Mouse (Mus musculus) myocyte (in vitro differentiated cells): ENCODE results near the gene Reg4. TPM values are rescaled to one million over a fixed set of nuclear protein-coding genes. Genes with fewer than 3 reads are reported as not detected.

Experiments
- H3K27me3 ChIP-seq: one replicate; pipeline ENCODE4 v1.6.1; 2011; ENCODE audit not compliant: control insufficient read depth, insufficient read depth, insufficient read length
- H3K36me3 ChIP-seq: one replicate; pipeline ENCODE4 v1.6.1; 2011; ENCODE audit not compliant: control insufficient read depth, insufficient read depth
- H3K4me2 ChIP-seq: one replicate; pipeline ENCODE4 v1.6.1; 2011; ENCODE audit warnings: low read depth, control low read depth
- H3K4me3 ChIP-seq: one replicate; pipeline ENCODE4 v1.5.1; 2011; ENCODE audit warnings: mild to moderate bottlenecking, control low read depth, moderate library complexity
- H3K79me2 ChIP-seq: one replicate; pipeline ENCODE4 v1.6.1; 2011; ENCODE audit not compliant: control insufficient read depth, insufficient read depth
- H3ac ChIP-seq: one replicate; pipeline ENCODE4 v1.6.1; 2011; ENCODE audit not compliant: control insufficient read depth, insufficient read length
- CEBPB ChIP-seq: IDR thresholded peaks from 2 replicates; pipeline ENCODE4 v1.6.1; 2011; ENCODE audit warnings: mild to moderate bottlenecking, moderate library complexity; ENCODE audit not compliant: poor library complexity, insufficient read depth, severe bottlenecking
- E2F4 ChIP-seq: IDR thresholded peaks from one replicate; pipeline ENCODE4 v1.6.1; 2011; ENCODE audit warnings: mild to moderate bottlenecking, control low read depth, moderate library complexity; ENCODE audit not compliant: insufficient read depth
- MAX ChIP-seq: IDR thresholded peaks from one replicate; pipeline ENCODE4 v1.6.1; 2011; ENCODE audit warnings: low read depth, mild to moderate bottlenecking, control low read depth
- MYOD1 ChIP-seq, 3 experiments: IDR thresholded peaks; one replicate each; pipeline ENCODE4 v1.6.1; 2011; ENCODE audit warnings: control low read depth in 2 of 3, low read depth in 2 of 3, mild to moderate bottlenecking in 2 of 3, moderate library complexity in 1 of 3; ENCODE audit not compliant: insufficient read length in 2 of 3, control insufficient read depth in 1 of 3
- MYOG ChIP-seq, 3 experiments: IDR thresholded peaks; one replicate each; pipeline ENCODE4 v1.6.1; 2011; ENCODE audit warnings: control low read depth in 2 of 3, low read depth in 2 of 3, mild to moderate bottlenecking in 2 of 3; ENCODE audit not compliant: insufficient read length in 2 of 3, control insufficient read depth in 1 of 3, insufficient read depth in 1 of 3
- POLR2A ChIP-seq: IDR thresholded peaks from one replicate; pipeline ENCODE4 v1.6.1; 2011; ENCODE audit warnings: low read depth, mild to moderate bottlenecking, control low read depth, moderate library complexity; ENCODE audit not compliant: insufficient read length
- POLR2AphosphoS2 ChIP-seq: IDR thresholded peaks from one replicate; pipeline ENCODE4 v1.6.1; 2011; ENCODE audit warnings: low read depth, control low read depth; ENCODE audit not compliant: insufficient read length
- REST ChIP-seq: IDR thresholded peaks from one replicate; pipeline ENCODE4 v1.6.1; 2011; ENCODE audit warnings: mild to moderate bottlenecking, control low read depth, moderate library complexity; ENCODE audit not compliant: insufficient read depth, insufficient read length
- SRF ChIP-seq: IDR thresholded peaks from one replicate; pipeline ENCODE4 v1.6.1; 2011; ENCODE audit warnings: low read depth; ENCODE audit not compliant: control insufficient read depth, insufficient read length
- TCF12 ChIP-seq: IDR thresholded peaks from one replicate; pipeline ENCODE4 v1.6.1; 2011; ENCODE audit warnings: mild to moderate bottlenecking, control low read depth; ENCODE audit not compliant: poor library complexity, insufficient read depth, severe bottlenecking
- TCF3 ChIP-seq: IDR thresholded peaks from one replicate; pipeline ENCODE4 v1.6.1; 2011; ENCODE audit warnings: low read depth, control low read depth; ENCODE audit not compliant: insufficient read length
- USF1 ChIP-seq: IDR thresholded peaks from one replicate; pipeline ENCODE4 v1.6.1; 2011; ENCODE audit warnings: low read depth, mild to moderate bottlenecking, control low read depth, moderate library complexity
- polyA plus RNA-seq: library from polyadenylated mRNA; unstranded; fragments of >200 nt; fragmentation: generic; extraction: Trizol; gene quantifications from one replicate; pipeline ENCODE4 v1.2.1, GENCODE M21; 2012; ENCODE audit warnings: missing spikeins

Gene Reg4
- polyA plus RNA-seq, 1 experiment: not detected

GRCm38 (mm10) chr3:98261415-98261814 is 39.5 kb downstream of the Reg4 start:
- H3ac ChIP-seq: no peak overlapping the region
- H3K79me2 ChIP-seq: no peaks in the 10 kb centered on the region
- no peaks in the 10 kb centered on the region for H3K27me3 ChIP-seq
- no peak overlapping the region for H3K4me2 ChIP-seq
- no peak for TF ChIP-seq USF1
- no peak for TF ChIP-seq MAX
- TF ChIP-seq MYOG (IDR thresholded peaks at IDR 0.05; ENCODE audit: control insufficient read depth in 1 of 3, insufficient read depth in 1 of 3, insufficient read length in 2 of 3, low read depth in 2 of 3): no peak
- no peak for TF ChIP-seq CEBPB
- no peak for TF ChIP-seq E2F4
- no peak for TF ChIP-seq SRF
- no peak for TF ChIP-seq REST
- TF ChIP-seq TCF12: no peak
- TF ChIP-seq MYOD1 (IDR thresholded peaks at IDR 0.05; ENCODE audit: control insufficient read depth in 1 of 3, insufficient read length in 2 of 3, low read depth in 2 of 3): no peak
- TF ChIP-seq POLR2A: no peak
- no peak for TF ChIP-seq POLR2AphosphoS2
- no peak overlapping the region for H3K4me3 ChIP-seq
- H3K36me3 ChIP-seq: no peaks in the 10 kb centered on the region

- no peaks in the 10 kb centered on the region for H3K27me3 ChIP-seq
- no peak overlapping the region for H3ac ChIP-seq
- H3K79me2 ChIP-seq: no peaks in the 10 kb centered on the region
- H3K36me3 ChIP-seq: no peaks in the 10 kb centered on the region
- TF ChIP-seq USF1: no peak
- TF ChIP-seq REST: no peak
- no peak for TF ChIP-seq MYOD1 (IDR thresholded peaks at IDR 0.05; ENCODE audit: control insufficient read depth in 1 of 3, insufficient read length in 2 of 3, low read depth in 2 of 3)
- TF ChIP-seq MYOG (IDR thresholded peaks at IDR 0.05; ENCODE audit: control insufficient read depth in 1 of 3, insufficient read depth in 1 of 3, insufficient read length in 2 of 3, low read depth in 2 of 3): no peak
- no peak for TF ChIP-seq MAX
- no peak for TF ChIP-seq SRF
- TF ChIP-seq TCF3: no peak
- no peak overlapping the region for H3K4me3 ChIP-seq
- H3K4me2 ChIP-seq: no peak overlapping the region
Measured at GRCm38 (mm10) chr3:98262133-98262532, 40.2 kb downstream of the Reg4 start.

- no peak overlapping the region for H3K4me3 ChIP-seq
- H3ac ChIP-seq: no peak overlapping the region
- no peaks in the 10 kb centered on the region for H3K36me3 ChIP-seq
- peaks cover 5% of the 10 kb centered on the region for H3K27me3 ChIP-seq
- H3K4me2 ChIP-seq: no peak overlapping the region
- H3K79me2 ChIP-seq: no peaks in the 10 kb centered on the region
- TF ChIP-seq TCF3 (no peak), MYOD1 (IDR thresholded peaks at IDR 0.05; ENCODE audit: control insufficient read depth in 1 of 3, insufficient read length in 2 of 3, low read depth in 2 of 3) (no peak), USF1 (no peak)
Measured at GRCm38 (mm10) chr3:98267249-98267651, 45.3 kb downstream of the Reg4 start.

- no peaks in the 10 kb centered on the region for H3K36me3 ChIP-seq
- no peak overlapping the region for H3K4me2 ChIP-seq
- no peak for TF ChIP-seq POLR2A
- no peak for TF ChIP-seq USF1
- TF ChIP-seq MYOD1 (IDR thresholded peaks at IDR 0.05; ENCODE audit: control insufficient read depth in 1 of 3, insufficient read length in 2 of 3, low read depth in 2 of 3): no peak
- no peak for TF ChIP-seq TCF12
- TF ChIP-seq REST: no peak
- TF ChIP-seq MYOG (IDR thresholded peaks at IDR 0.05; ENCODE audit: control insufficient read depth in 1 of 3, insufficient read depth in 1 of 3, insufficient read length in 2 of 3, low read depth in 2 of 3): no peak
- TF ChIP-seq MAX: no peak
- TF ChIP-seq SRF: no peak
- no peak for TF ChIP-seq POLR2AphosphoS2
- TF ChIP-seq E2F4: no peak
- TF ChIP-seq CEBPB: no peak
- TF ChIP-seq TCF3: no peak
- no peak overlapping the region for H3K4me3 ChIP-seq
- H3K79me2 ChIP-seq: no peaks in the 10 kb centered on the region
- H3K27me3 ChIP-seq: peaks cover 9% of the 10 kb centered on the region
- no peak overlapping the region for H3ac ChIP-seq
Measured at GRCm38 (mm10) chr3:98273623-98274398, 51.9 kb downstream of the Reg4 start.

GRCm38 (mm10) chr3:98279682-98280081 is 57.7 kb downstream of the Reg4 start:
- Histone ChIP-seq H3K4me2 (no peak overlapping the region), H3ac (no peak overlapping the region), H3K36me3 (no peaks in the 10 kb centered on the region), H3K4me3 (no peak overlapping the region), H3K27me3 (peaks cover 26% of the 10 kb centered on the region), H3K79me2 (no peaks in the 10 kb centered on the region)
- TF ChIP-seq E2F4 (no peak), CEBPB (no peak), MYOD1 (IDR thresholded peaks at IDR 0.05; ENCODE audit: control insufficient read depth in 1 of 3, insufficient read length in 2 of 3, low read depth in 2 of 3) (no peak), USF1 (no peak), SRF (no peak), MAX (no peak), REST (no peak), TCF3 (no peak), POLR2A (no peak)
